Mouse (Mus musculus) neural tube, embryonic 11.5 days (tissue): Measurements from ENCODE around the gene Shmt1. TPM values are rescaled to one million over a fixed set of nuclear protein-coding genes. Genes with fewer than 3 reads are reported as not detected.

ENCODE experiments used
- ATAC-seq: fragments of 200-750 bp; cut with Nextera tagmentation; 2 replicates; pipeline ENCODE4 v1.8.0; 2017; ENCODE audit warnings: moderate number of reproducible peaks, mild to moderate bottlenecking, moderate TSS enrichment, moderate library complexity; ENCODE audit not compliant: insufficient read depth, low FRiP score, low TSS enrichment
- DNase-seq: peaks from one replicate; pipeline ENCODE4 v3.0.0-alpha.2; 2015; ENCODE audit warnings: low spot score
- H3K27ac ChIP-seq: fragments of 300-500 bp; sonication (generic); 2 replicates; pipeline ENCODE4 v1.5.1; 2014; ENCODE audit warnings: low read depth, mild to moderate bottlenecking, low read length
- H3K27me3 ChIP-seq: fragments of 300-500 bp; sonication (generic); 2 replicates; pipeline ENCODE4 v1.6.1; 2014; ENCODE audit warnings: mild to moderate bottlenecking, low read length, mixed read lengths; ENCODE audit not compliant: control insufficient read depth, insufficient read depth
- H3K36me3 ChIP-seq: fragments of 300-500 bp; sonication (generic); 2 replicates; pipeline ENCODE4 v1.6.1; 2014; ENCODE audit warnings: mild to moderate bottlenecking, low read length, moderate library complexity, mixed read lengths; ENCODE audit not compliant: control insufficient read depth, insufficient read depth
- H3K4me1 ChIP-seq: fragments of 300-500 bp; sonication (generic); 2 replicates; pipeline ENCODE4 v1.6.1; 2014; ENCODE audit warnings: low read length, mixed read lengths; ENCODE audit not compliant: control insufficient read depth, insufficient read depth
- H3K4me2 ChIP-seq: fragments of 300-500 bp; sonication (generic); 2 replicates; pipeline ENCODE4 v1.6.1; 2014; ENCODE audit warnings: low read depth, mild to moderate bottlenecking, moderate library complexity
- H3K4me3 ChIP-seq: fragments of 300-500 bp; sonication (generic); 2 replicates; pipeline ENCODE4 v1.5.1; 2014; ENCODE audit warnings: low read depth, low read length
- H3K9ac ChIP-seq: fragments of 300-500 bp; sonication (generic); 2 replicates; pipeline ENCODE4 v1.6.1; 2014; ENCODE audit warnings: mild to moderate bottlenecking, low read length
- H3K9me3 ChIP-seq: fragments of 300-500 bp; sonication (generic); 2 replicates; pipeline ENCODE4 v1.6.1; 2016; ENCODE audit warnings: low read length; ENCODE audit not compliant: control insufficient read depth
- WGBS: fragments of 180-500 bp; shearing (Covaris S2); extraction: QIAGEN DNeasy Blood & Tissue Kit; methylation state at CpG from one replicate; pipeline ENCODE4 v1.1.7; 2014; 5-methylcytosine and 5-hydroxymethylcytosine counted together
- polyA plus RNA-seq: library from polyadenylated mRNA; unstranded; fragments of >200 nt; fragmentation: Nextera tagmentation; extraction: Ambion mirVana; gene quantifications from 2 replicates; pipeline ENCODE4 v1.2.1, GENCODE M21; 2014

Shmt1 gene
- polyA plus RNA-seq, 1 experiment from 2014 or later: 44.0 TPM

- H3K36me3 ChIP-seq: no peaks in the 10 kb centered on the region
- DNase-seq (no peak), ATAC-seq (no peak)
- no peaks in the 10 kb centered on the region for H3K27me3 ChIP-seq
- peak overlapping the region; percentile 69; the same call in 1 of the 2 replicates for H3K4me2 ChIP-seq
- no peak overlapping the region for H3K4me3 ChIP-seq
- H3K9me3 ChIP-seq: no peaks in the 10 kb centered on the region
- H3K9ac ChIP-seq: no peak overlapping the region
- H3K4me1 ChIP-seq: peaks cover 8% of the 10 kb centered on the region; the same call in 1 of the 2 replicates
- H3K27ac ChIP-seq: no peak overlapping the region
- 78% methylated on average over 1 of the region's 1 CpGs for WGBS
Observed at GRCm38 (mm10) chr11:60809546-60809945, 2.0 kb downstream of the Shmt1 start.

GRCm38 (mm10) chr11:60808286-60809070 is 3.0 kb downstream of the Shmt1 start:
- Histone ChIP-seq H3K4me3 (no peak overlapping the region), H3K4me1 (peaks cover 8% of the 10 kb centered on the region; the same call in 1 of the 2 replicates), H3K9ac (no peak overlapping the region), H3K9me3 (no peaks in the 10 kb centered on the region), H3K36me3 (no peaks in the 10 kb centered on the region), H3K27ac (no peak overlapping the region), H3K27me3 (no peaks in the 10 kb centered on the region), H3K4me2 (no peak overlapping the region)
- 86% methylated on average over 4 of the region's 4 CpGs for WGBS
- DNase-seq (no peak), ATAC-seq (no peak)

GRCm38 (mm10) chr11:60800892-60801291 is 10.6 kb downstream of the Shmt1 start:
- H3K36me3 ChIP-seq: peaks cover 4% of the 10 kb centered on the region; the same call in 1 of the 2 replicates
- no peak overlapping the region for H3K4me2 ChIP-seq
- H3K9ac ChIP-seq: no peak overlapping the region
- H3K9me3 ChIP-seq: no peaks in the 10 kb centered on the region
- ATAC-seq: no peak
- no peak overlapping the region for H3K4me3 ChIP-seq
- H3K27ac ChIP-seq: no peak overlapping the region
- H3K27me3 ChIP-seq: no peaks in the 10 kb centered on the region
- DNase-seq: no peak
- 94% methylated on average over 1 of the region's 1 CpGs for WGBS
- no peaks in the 10 kb centered on the region for H3K4me1 ChIP-seq

- H3K9ac ChIP-seq: no peak overlapping the region
- no peaks in the 10 kb centered on the region for H3K27me3 ChIP-seq
- no peak for DNase-seq
- H3K4me1 ChIP-seq: no peaks in the 10 kb centered on the region
- H3K27ac ChIP-seq: no peak overlapping the region
- peaks cover 4% of the 10 kb centered on the region; the same call in 1 of the 2 replicates for H3K36me3 ChIP-seq
- H3K4me2 ChIP-seq: no peak overlapping the region
- WGBS: 92% methylated on average over 4 of the region's 4 CpGs
- no peak for ATAC-seq
- H3K4me3 ChIP-seq: no peak overlapping the region
- no peaks in the 10 kb centered on the region for H3K9me3 ChIP-seq
Observed at GRCm38 (mm10) chr11:60799977-60800376, 11.5 kb downstream of the Shmt1 start.

- no peaks in the 10 kb centered on the region for H3K4me1 ChIP-seq
- no peaks in the 10 kb centered on the region for H3K27me3 ChIP-seq
- H3K4me3 ChIP-seq: no peak overlapping the region
- H3K36me3 ChIP-seq: peaks cover 8% of the 10 kb centered on the region
- no peak for ATAC-seq
- H3K9me3 ChIP-seq: no peaks in the 10 kb centered on the region
- no peak overlapping the region for H3K9ac ChIP-seq
- 92% methylated on average over 11 of the region's 11 CpGs for WGBS
- no peak overlapping the region for H3K4me2 ChIP-seq
- DNase-seq: no peak
- no peak overlapping the region for H3K27ac ChIP-seq
Observed at GRCm38 (mm10) chr11:60796342-60796741, 15.2 kb downstream of the Shmt1 start.

- Histone ChIP-seq H3K9me3 (no peaks in the 10 kb centered on the region), H3K4me1 (peaks cover 2% of the 10 kb centered on the region; the same call in 1 of the 2 replicates), H3K4me3 (no peak overlapping the region), H3K9ac (no peak overlapping the region), H3K36me3 (peaks cover 11% of the 10 kb centered on the region), H3K4me2 (no peak overlapping the region), H3K27ac (no peak overlapping the region), H3K27me3 (no peaks in the 10 kb centered on the region)
- DNase-seq: no peak
- ATAC-seq: no peak
- WGBS: 83% methylated on average over 2 of the region's 2 CpGs
Observed at GRCm38 (mm10) chr11:60790472-60790871, 21.0 kb downstream of the Shmt1 start.

- DNase-seq: no peak
- WGBS: 71% methylated on average over 1 of the region's 1 CpGs
- Histone ChIP-seq H3K4me2 (no peak overlapping the region), H3K4me3 (no peak overlapping the region), H3K27me3 (no peaks in the 10 kb centered on the region), H3K9me3 (no peaks in the 10 kb centered on the region), H3K9ac (no peak overlapping the region), H3K36me3 (peaks cover 14% of the 10 kb centered on the region), H3K27ac (no peak overlapping the region), H3K4me1 (peaks cover 2% of the 10 kb centered on the region; the same call in 1 of the 2 replicates)
- no peak for ATAC-seq
Observed at GRCm38 (mm10) chr11:60787595-60787994, 23.9 kb downstream of the Shmt1 start.

- H3K9me3 ChIP-seq: no peaks in the 10 kb centered on the region
- no peak for ATAC-seq
- peaks cover 26% of the 10 kb centered on the region for H3K4me1 ChIP-seq
- no peak overlapping the region for H3K4me2 ChIP-seq
- H3K9ac ChIP-seq: no peak overlapping the region
- 95% methylated on average over 8 of the region's 8 CpGs for WGBS
- no peak overlapping the region for H3K4me3 ChIP-seq
- no peak for DNase-seq
- H3K27me3 ChIP-seq: no peaks in the 10 kb centered on the region
- peaks cover 12% of the 10 kb centered on the region for H3K36me3 ChIP-seq
- H3K27ac ChIP-seq: no peak overlapping the region
Observed at GRCm38 (mm10) chr11:60784179-60784922, 27.2 kb downstream of the Shmt1 start.
